Mouse (Mus musculus): Measurements from ENCODE around the gene Fkbpl.

DNA sequence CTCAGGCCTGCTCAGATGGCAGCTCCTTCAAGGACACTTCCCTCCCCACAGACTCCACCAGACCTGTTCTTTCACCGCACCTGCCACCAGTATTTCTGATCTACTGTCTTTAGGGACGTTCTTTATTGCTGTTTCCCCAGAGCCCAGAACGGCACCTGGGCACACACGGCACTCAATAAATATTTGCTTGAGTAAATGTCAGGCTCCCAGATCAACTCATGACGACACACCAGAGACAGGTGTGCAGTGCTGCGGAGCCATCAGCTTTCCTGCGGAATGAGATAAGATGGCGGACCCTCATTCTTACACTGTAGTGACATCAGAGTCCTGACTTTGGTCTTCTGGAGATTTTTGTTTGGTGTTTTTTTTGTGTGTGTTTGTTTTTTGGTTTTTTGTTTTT is 23.6 kb upstream of the Fkbpl start:
- TF ChIP-seq SMC3 (IDR thresholded peaks at IDR 0.05; ENCODE audit: low read depth, low read length) (no peak), CTCF (conservative IDR thresholded peaks at IDR 0.05 in 1 of 2, IDR thresholded peaks at IDR 0.05 in 1 of 2; ENCODE audit: low read depth in 2 of 2, low read length in 2 of 2) (no peak), KAT2A (IDR thresholded peaks at IDR 0.05; ENCODE audit: insufficient replicate concordance, low read length) (no peak), SIN3A (IDR thresholded peaks at IDR 0.05; ENCODE audit: low read length) (no peak), MEF2A (IDR thresholded peaks at IDR 0.05; ENCODE audit: borderline replicate concordance, low read depth, low read length) (no peak), CHD2 (IDR thresholded peaks at IDR 0.05; ENCODE audit: low read length) (no peak), GABPA (IDR thresholded peaks at IDR 0.05; ENCODE audit: insufficient replicate concordance, low read depth, low read length) (no peak), EP300 (IDR thresholded peaks at IDR 0.05; ENCODE audit: low read length) (no peak), MAFK (IDR thresholded peaks at IDR 0.05; ENCODE audit: insufficient replicate concordance, low read length) (no peak), POLR2A (IDR thresholded peaks at IDR 0.05; ENCODE audit: low read depth, low read length) (no peak), MXI1 (IDR thresholded peaks at IDR 0.05; ENCODE audit: low read depth, low read length) (no peak), JUND (conservative IDR thresholded peaks at IDR 0.05; ENCODE audit: low read depth, low read length) (no peak), BHLHE40 (IDR thresholded peaks at IDR 0.05; ENCODE audit: low read depth, low read length) (no peak)

Measured in CH12.LX (cell line).